Mouse (Mus musculus) forebrain, embryonic 11.5 days (tissue): ENCODE measurements around the gene Lce1k. TPM values are rescaled to one million over a fixed set of nuclear protein-coding genes. Genes with fewer than 3 reads are reported as not detected.

Experiments
- ATAC-seq: fragments of 200-750 bp; cut with Nextera tagmentation; replicated peaks from 2 replicates; pipeline ENCODE4 v1.8.0; 2017; ENCODE audit warnings: moderate TSS enrichment; ENCODE audit not compliant: low FRiP score
- DNase-seq: peaks from one replicate; pipeline ENCODE4 v3.0.0-alpha.2; 2017; ENCODE audit warnings: low spot score
- H3K27ac ChIP-seq: fragments of 300-500 bp; sonication (generic); 2 replicates; pipeline ENCODE4 v1.5.1; 2014; ENCODE audit warnings: low read depth, low read length
- H3K27me3 ChIP-seq: fragments of 300-500 bp; sonication (generic); 2 replicates; pipeline ENCODE4 v1.6.1; 2014; ENCODE audit warnings: mild to moderate bottlenecking, low read length, mixed read lengths; ENCODE audit not compliant: control insufficient read depth, insufficient read depth
- H3K36me3 ChIP-seq: fragments of 300-500 bp; sonication (generic); 2 replicates; pipeline ENCODE4 v1.6.1; 2014; ENCODE audit warnings: mild to moderate bottlenecking, low read length, moderate library complexity, mixed read lengths; ENCODE audit not compliant: control insufficient read depth, insufficient read depth
- H3K4me1 ChIP-seq: fragments of 300-500 bp; sonication (generic); replicated peaks from 2 replicates; pipeline ENCODE4 v1.6.1; 2014; ENCODE audit warnings: low read length, mixed read lengths; ENCODE audit not compliant: control insufficient read depth, insufficient read depth
- H3K4me2 ChIP-seq: fragments of 300-500 bp; sonication (generic); 2 replicates; pipeline ENCODE4 v1.6.1; 2014; ENCODE audit warnings: low read depth, mild to moderate bottlenecking, low read length, moderate library complexity, mixed read lengths; ENCODE audit not compliant: severe bottlenecking
- H3K4me3 ChIP-seq: fragments of 300-500 bp; sonication (generic); 2 replicates; pipeline ENCODE4 v1.5.1; 2014; ENCODE audit warnings: low read depth, low read length
- H3K9ac ChIP-seq: fragments of 300-500 bp; sonication (generic); 2 replicates; pipeline ENCODE4 v1.6.1; 2014; ENCODE audit warnings: low read length
- H3K9me3 ChIP-seq: fragments of 300-500 bp; sonication (generic); 2 replicates; pipeline ENCODE4 v1.6.1; 2016; ENCODE audit warnings: low read length, mixed read lengths; ENCODE audit not compliant: control insufficient read depth
- WGBS: fragments of 180-500 bp; shearing (Covaris S2); extraction: QIAGEN DNeasy Blood & Tissue Kit; methylation state at CpG from one replicate; pipeline ENCODE4 v1.1.7; 2014; 5-methylcytosine and 5-hydroxymethylcytosine counted together
- polyA plus RNA-seq: library from polyadenylated mRNA; unstranded; fragments of >200 nt; fragmentation: Nextera tagmentation; extraction: Ambion mirVana; gene quantifications from 2 replicates; pipeline ENCODE4 v1.2.1, GENCODE M21; 2014

Gene Lce1k
- polyA plus RNA-seq, 1 experiment from 2014 or later = not detected

DNA sequence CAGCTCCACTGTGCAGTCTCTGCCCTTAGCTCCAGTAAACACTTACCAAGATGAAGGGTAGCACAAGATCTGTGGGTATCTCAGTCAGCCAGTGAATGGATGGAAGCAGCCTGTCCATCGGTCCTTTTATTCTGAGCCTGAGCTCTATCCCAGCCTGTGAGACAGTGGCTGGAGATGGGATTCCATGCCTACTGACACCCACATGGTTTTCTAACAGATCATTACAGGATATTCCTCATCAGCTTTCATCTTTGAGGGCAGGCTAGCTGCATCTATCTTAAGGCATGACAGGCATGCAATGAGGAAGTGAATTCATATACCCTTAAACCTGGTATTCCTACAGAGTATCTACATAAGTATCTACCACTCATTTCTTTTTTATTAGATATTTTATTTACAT lies 42.7 kb downstream of the Lce1k start, which contains the start of gene Lce1h:
Gene Lce1h (minus strand): TSS at position 101 of the 400 bp plus-strand sequence.
- Histone ChIP-seq H3K27ac (no peak within 1 kb of the TSS), H3K4me3 (no peak within 1 kb of the TSS), H3K4me1 (no peaks in the 10 kb centered on the region), H3K27me3 (no peaks in the 10 kb centered on the region), H3K9me3 (no peaks in the 10 kb centered on the region), H3K4me2 (no peak within 1 kb of the TSS), H3K9ac (no peak within 1 kb of the TSS), H3K36me3 (no peaks in the 10 kb centered on the region)
- 91% methylated on average over 1 of the region's 1 CpGs for WGBS
- ATAC-seq (no peak), DNase-seq (no peak)

Other genes starting within 250 kb of the Lce1k start
- gene Ivl, start 234.2 kb downstream of the Lce1k start, polyA plus RNA-seq = not detected in 2 replicates
- not detected in 2 replicates for gene Smcp, start 218.9 kb downstream of the Lce1k start, polyA plus RNA-seq
- not detected in 2 replicates for gene 2210017I01Rik, start 200.4 kb downstream of the Lce1k start, polyA plus RNA-seq
- gene Lce6a, start 186.2 kb downstream of the Lce1k start, polyA plus RNA-seq = not detected in 2 replicates
- gene Lce1a1, start 159.6 kb downstream of the Lce1k start, polyA plus RNA-seq = not detected in 2 replicates
- not detected in 2 replicates for gene Lce1b, start 151.0 kb downstream of the Lce1k start, polyA plus RNA-seq
- gene Lce1a2, start 137.6 kb downstream of the Lce1k start, polyA plus RNA-seq = not detected in 2 replicates
- gene Lce1c, start 128.6 kb downstream of the Lce1k start, polyA plus RNA-seq = not detected in 2 replicates
- gene Lce1d, start 120.7 kb downstream of the Lce1k start, polyA plus RNA-seq = not detected in 2 replicates
- not detected in 2 replicates for gene Lce1e, start 98.8 kb downstream of the Lce1k start, polyA plus RNA-seq
- gene Lce1f, start 87.5 kb downstream of the Lce1k start, polyA plus RNA-seq = not detected in 2 replicates
- gene Gm38119, start 68.8 kb downstream of the Lce1k start, polyA plus RNA-seq = not detected in 2 replicates
- gene Lce1g, start 55.6 kb downstream of the Lce1k start, polyA plus RNA-seq = not detected in 2 replicates
- not detected in 2 replicates for gene Lce1h, start 42.8 kb downstream of the Lce1k start, polyA plus RNA-seq
- not detected in 2 replicates for gene Lce1i, start 29.0 kb downstream of the Lce1k start, polyA plus RNA-seq
- gene Lce1j, start 17.4 kb downstream of the Lce1k start, polyA plus RNA-seq = not detected in 2 replicates
- gene Kprp, start 19.4 kb upstream of the Lce1k start, polyA plus RNA-seq = not detected in 2 replicates
- not detected in 2 replicates for gene Lce1l, start 43.4 kb upstream of the Lce1k start, polyA plus RNA-seq
- gene 2310050C09Rik, start 62.3 kb upstream of the Lce1k start, polyA plus RNA-seq = not detected in 2 replicates
- gene Lce3a, start 118.3 kb upstream of the Lce1k start, polyA plus RNA-seq = not detected in 2 replicates
- not detected in 2 replicates for gene Lce3b, start 125.1 kb upstream of the Lce1k start, polyA plus RNA-seq
- not detected in 2 replicates for gene Lce3c, start 136.6 kb upstream of the Lce1k start, polyA plus RNA-seq
- gene Lce3d, start 149.5 kb upstream of the Lce1k start, polyA plus RNA-seq = not detected in 2 replicates
- not detected in 2 replicates for gene Lce3e, start 159.2 kb upstream of the Lce1k start, polyA plus RNA-seq
- not detected in 2 replicates for gene Lce3f, start 184.3 kb upstream of the Lce1k start, polyA plus RNA-seq
- gene Crct1, start 207.8 kb upstream of the Lce1k start, polyA plus RNA-seq = not detected in 2 replicates
- gene Lce1m, start 211.2 kb upstream of the Lce1k start, polyA plus RNA-seq = not detected in 2 replicates